In genomic region chr4:137940061-137940460, GRCm38 (mm10) we compare ENCODE assay signal across 14 mouse cellular contexts. TPM values are rescaled to one million over a fixed set of nuclear protein-coding genes. Genes with fewer than 3 reads are reported as not detected.
DNase-seq lines count a peak whose midpoint lies in the region; ATAC-seq and TF ChIP-seq lines count a peak whose summit lies in the region.
"Had no signal": no experiment of that assay in that cellular context is flagged by ENCODE, and none has a peak within 500 bp of the region (broad histone marks: within the 10 kb centered on the region; RNA-seq: fewer than 3 reads in every experiment).

No protein-coding gene starts in this region.

- H3K9me3 ChIP-seq in lung, postnatal 0 days (ENCODE audit: low read length) = no peaks in the 10 kb centered on the region
- no peaks in the 10 kb centered on the region for H3K9me3 ChIP-seq in hindbrain, embryonic 16.5 days (ENCODE audit: control insufficient read depth, low read length)
- H3K9me3 ChIP-seq: liver, embryonic 15.5 days had no signal

- H3K9ac ChIP-seq in lung, postnatal 0 days (replicated peaks; ENCODE audit: low read depth) = no peak overlapping the region
- no peak overlapping the region for H3K9ac ChIP-seq in hindbrain, embryonic 16.5 days (ENCODE audit: low read depth, low read length)
- H3K9ac ChIP-seq: liver, embryonic 15.5 days had no signal

- WGBS in lung, postnatal 0 days = 86% methylated on average over 10 of the region's 10 CpGs
- WGBS in hindbrain, embryonic 16.5 days = 42% methylated on average over 10 of the region's 10 CpGs

- TF ChIP-seq CTCF in lung, postnatal 0 days (IDR thresholded peaks at IDR 0.05) = no peak

- DNase-seq in adrenal gland, postnatal 10 days = peak; percentile 47
- DNase-seq in adrenal gland, adult 8-10 months = no peak
- no peak for DNase-seq in lung, postnatal 0 days (ENCODE audit: low spot score)
- DNase-seq in lung, postnatal 14 days = no peak
- DNase-seq in cerebellum, adult 9-10 months = peak; percentile 88
- no peak for DNase-seq in thymus, postnatal 0 days (ENCODE audit: low spot score)
- DNase-seq in heart, postnatal 10 days = no peak
- DNase-seq: adrenal gland, postnatal 36 days; heart, postnatal 36 days; kidney, adult 2 months; thymus, adult 18-20 months had no signal

- H3K4me3 ChIP-seq in lung, postnatal 0 days (ENCODE audit: low read depth, low read length) = no peak overlapping the region
- H3K4me3 ChIP-seq in hindbrain, embryonic 16.5 days (ENCODE audit: low read length) = no peak overlapping the region
- H3K4me3 ChIP-seq: liver, embryonic 15.5 days had no signal

- intact Hi-C loops in heart, postnatal 10 days (cut with DNase I) = loop anchor here (5.0 kb wide), 1 partner anchor 208 kb away; no protein-coding TSS in a partner anchor

- ATAC-seq in lung, postnatal 0 days = no peak
- ATAC-seq in hindbrain, embryonic 16.5 days = no peak; the same call in 1 of the 2 replicates

- H3K27me3 ChIP-seq in lung, postnatal 0 days (replicated peaks; ENCODE audit: insufficient read depth, low read length) = no peaks in the 10 kb centered on the region
- H3K27me3 ChIP-seq in hindbrain, embryonic 16.5 days (replicated peaks; ENCODE audit: control insufficient read depth, insufficient read depth, low read length) = no peaks in the 10 kb centered on the region
- H3K27me3 ChIP-seq: liver, embryonic 15.5 days had no signal

- no peak overlapping the region for H3K4me2 ChIP-seq in lung, postnatal 0 days (replicated peaks; ENCODE audit: low read depth, low read length)
- no peak overlapping the region for H3K4me2 ChIP-seq in hindbrain, embryonic 16.5 days (ENCODE audit: low read length)
- H3K4me2 ChIP-seq: liver, embryonic 15.5 days had no signal

- no peak for TF ChIP-seq EP300 in lung, postnatal 0 days (IDR thresholded peaks at IDR 0.05)

- H3K4me1 ChIP-seq in lung, postnatal 0 days (ENCODE audit: insufficient read depth, low read depth, low read length) = peaks cover 4% of the 10 kb centered on the region; the same call in 1 of the 2 replicates
- H3K4me1 ChIP-seq in hindbrain, embryonic 16.5 days (ENCODE audit: control insufficient read depth, insufficient read depth, low read depth, low read length) = peaks cover 21% of the 10 kb centered on the region

- H3K27ac ChIP-seq in lung, postnatal 0 days (ENCODE audit: low read length) = 0 out of 2 replicates have a peak overlapping the region, but pooled peaks have one; percentile 1
- peak overlapping the region; percentile 30; the same call in 1 of the 2 replicates for H3K27ac ChIP-seq in hindbrain, embryonic 16.5 days (ENCODE audit: low read depth, low read length)
- H3K27ac ChIP-seq: liver, embryonic 15.5 days; macrophage had no signal

- peaks cover 9% of the 10 kb centered on the region for H3K36me3 ChIP-seq in lung, postnatal 0 days (ENCODE audit: insufficient read depth, low read length)
- H3K36me3 ChIP-seq in hindbrain, embryonic 16.5 days (ENCODE audit: control insufficient read depth, insufficient read depth, low read length) = peaks cover 15% of the 10 kb centered on the region

RNA-seq across cellular contexts. Expression of gene Eif4g3, which starts 52.8 kb away (rescaled TPM):
- 10 to 100 TPM; 72.1 to 93.7 TPM for total RNA-seq in adrenal gland, postnatal 10 days (2021)
- total RNA-seq in adrenal gland, adult 8-10 months (2022) = 100 to 1,000 TPM in 3 of 4 experiments, 10 to 100 TPM in 1; 97.4 to 133 (median 119) TPM
- polyA plus RNA-seq in lung, postnatal 0 days (2015; fragmentation: Nextera tagmentation; extraction: Ambion mirVana) = 17.2 and 18.2 TPM in 2 replicates
- polyA plus RNA-seq in hindbrain, embryonic 16.5 days (2015; fragmentation: Nextera tagmentation; extraction: Ambion mirVana) = 43.2 and 46.0 TPM in 2 replicates
- polyA plus RNA-seq in thymus, postnatal 0 days (2015; fragmentation: Nextera tagmentation; extraction: Ambion mirVana) = 18.8 and 20.8 TPM in 2 replicates
- 10 to 100 TPM; 59.1 to 60.6 TPM for total RNA-seq in heart, postnatal 10 days (2021)

Comparison
In these comparisons a context has a peak if more than half of its experiments do, and no peak if none do; other contexts are left out.
1. DNase-seq: peak in adrenal gland, postnatal 10 days (single experiment) and cerebellum, adult 9-10 months (single experiment); none in adrenal gland, adult 8-10 months (single experiment), lung, postnatal 0 days (single experiment), lung, postnatal 14 days (single experiment), thymus, postnatal 0 days (single experiment) and heart, postnatal 10 days (0 of 2).